Mouse (Mus musculus) ES-CJ7 (cell line): ENCODE measurements around the gene Zfp74.
"Not testable (repeated sequence)": the region's sequence is repeated elsewhere in the genome, so short reads cannot be mapped to it uniquely, and the experiment has no call there.

Source experiments
- DNase-seq: peaks from one replicate; pipeline ENCODE4 v3.0.0; 2011; ENCODE audit warnings: low read depth, low spot score

The Zfp74 gene

GRCm38 (mm10) chr7:29953513-29954401 lies at the start of gene Zfp74:
Gene Zfp74, minus strand, starts transcription at chr7:29954089.
- peak; percentile 90 for DNase-seq

DNA sequence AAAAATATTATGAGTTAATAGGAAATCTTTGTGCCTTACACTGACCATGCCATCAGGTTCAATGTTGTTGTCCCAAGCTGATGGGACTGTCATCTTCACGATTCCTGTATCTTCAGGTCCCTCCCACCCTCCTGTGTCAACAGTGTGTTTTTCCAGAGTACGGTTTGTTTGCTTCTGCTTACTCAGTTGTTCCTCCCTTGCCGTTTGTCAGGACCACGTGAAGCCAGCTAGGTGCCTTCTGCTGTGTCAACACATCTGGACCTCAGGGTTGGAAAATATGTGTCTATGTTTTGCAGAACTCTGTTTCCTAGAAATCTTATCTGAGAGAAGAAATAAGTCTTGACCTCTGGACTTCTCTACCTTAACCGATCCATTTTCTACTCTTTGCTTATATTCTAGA lies 46.7 kb upstream of the Zfp74 start:
- DNase-seq = no peak

DNA sequence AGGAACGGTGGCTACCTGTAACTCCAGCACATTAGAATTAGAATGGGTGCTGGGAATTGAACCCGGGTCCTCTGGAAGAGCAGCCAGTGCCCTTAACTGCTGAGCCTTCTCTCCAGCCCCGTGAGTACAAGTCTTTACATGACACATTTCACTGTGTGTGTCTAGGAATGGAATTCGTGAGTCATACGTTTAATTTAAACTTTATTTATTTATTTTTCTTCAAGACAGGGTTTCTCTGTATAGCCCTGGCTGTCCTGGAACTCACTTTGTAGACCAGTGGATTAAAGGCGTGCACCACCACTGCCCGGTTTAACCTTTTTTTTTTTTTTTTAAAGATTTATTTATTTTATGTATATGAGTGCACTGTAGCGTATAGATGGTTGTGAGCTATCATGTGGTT lies 41.2 kb upstream of the Zfp74 start:
- no peak for DNase-seq

GRCm38 (mm10) chr7:29993340-29993739 lies 39.5 kb upstream of the Zfp74 start:
- no peak for DNase-seq

DNA sequence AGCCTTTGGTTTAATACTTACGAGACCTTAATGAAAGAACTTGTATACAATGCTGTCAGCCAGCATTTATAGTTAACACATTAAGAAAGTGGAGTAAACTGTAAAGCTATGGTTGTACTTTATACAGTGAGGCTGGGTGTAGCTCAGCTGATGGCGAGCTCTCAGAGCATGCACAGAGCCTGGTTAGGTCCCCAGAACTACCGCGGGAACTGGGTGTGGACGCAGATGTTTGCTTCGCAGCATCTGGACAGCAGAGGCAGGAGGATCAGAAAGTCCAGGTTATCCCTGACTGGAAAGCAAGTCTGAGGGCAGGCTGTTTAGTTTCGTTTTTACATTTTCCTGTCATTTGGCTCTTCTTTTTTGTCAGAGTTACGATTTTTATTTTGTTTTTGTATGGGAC lies 38.8 kb upstream of the Zfp74 start:
- peak; percentile 28 for DNase-seq

DNA sequence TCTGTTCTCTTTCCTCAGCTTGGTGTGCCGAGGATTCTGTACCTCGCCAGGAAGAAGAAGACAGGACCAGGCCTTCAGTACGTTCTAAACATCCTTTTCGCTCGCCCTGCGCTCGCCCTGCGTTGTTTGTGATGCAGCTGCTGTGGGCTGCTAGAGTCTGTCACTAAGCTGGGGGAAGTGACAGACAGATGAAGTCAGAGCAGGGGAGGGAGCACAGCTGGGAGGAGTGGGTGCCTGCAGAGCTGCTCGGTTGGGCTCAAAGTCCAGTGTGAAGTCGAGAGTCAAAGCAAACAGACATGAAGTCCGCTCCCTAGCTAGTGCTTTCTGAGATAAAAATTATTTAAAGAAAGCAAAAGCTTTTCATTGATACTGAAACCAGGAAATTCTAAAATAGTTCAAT lies 35.1 kb upstream of the Zfp74 start:
- no peak for DNase-seq

GRCm38 (mm10) chr7:29987551-29987950 lies 33.7 kb upstream of the Zfp74 start:
- DNase-seq = no peak

GRCm38 (mm10) chr7:29986101-29986500 lies 32.2 kb upstream of the Zfp74 start:
- DNase-seq = peak; percentile 21

DNA sequence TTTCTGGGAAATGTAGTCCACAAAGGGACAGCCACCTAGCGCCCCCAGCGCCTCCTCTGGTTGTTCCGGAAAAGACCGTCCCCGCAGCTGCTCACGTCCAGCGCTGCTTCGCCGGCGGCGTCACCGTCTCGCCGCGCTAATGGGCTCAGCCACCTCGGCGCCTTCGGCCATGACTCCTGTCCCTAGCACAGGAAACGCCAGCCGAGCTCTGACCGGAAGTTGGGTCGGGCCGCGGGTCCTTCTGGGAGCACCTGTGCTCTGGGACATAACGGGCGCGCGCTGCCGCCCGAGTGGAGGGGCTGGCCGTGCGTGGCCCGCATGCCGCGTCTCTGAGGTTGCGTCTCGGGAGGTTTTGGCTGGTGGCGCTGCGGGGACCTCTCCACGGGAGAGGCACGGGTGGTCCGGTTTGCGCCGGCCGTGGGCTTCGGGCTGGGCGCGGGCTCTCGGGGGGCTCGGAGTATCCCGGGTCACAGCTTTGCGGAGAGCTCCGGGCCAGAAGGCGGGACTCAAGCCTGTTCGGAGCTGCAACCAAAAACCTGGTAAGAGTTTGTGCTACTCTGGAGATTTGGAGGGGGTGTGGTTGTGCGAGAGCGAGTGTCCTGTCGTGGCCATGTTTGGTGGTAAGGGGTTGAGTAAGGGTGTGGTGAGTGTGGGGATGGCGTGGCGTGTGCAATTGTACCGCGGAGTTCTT lies 29.9 kb upstream of the Zfp74 start, which contains the start of gene Zfp568:
Gene Zfp568 (plus strand): TSS at position 266 of the 691 bp plus-strand sequence.
- peak; percentile 89 for DNase-seq

- DNase-seq = no peak
Observed at GRCm38 (mm10) chr7:29983340-29983689, 29.4 kb upstream of the Zfp74 start.

DNA sequence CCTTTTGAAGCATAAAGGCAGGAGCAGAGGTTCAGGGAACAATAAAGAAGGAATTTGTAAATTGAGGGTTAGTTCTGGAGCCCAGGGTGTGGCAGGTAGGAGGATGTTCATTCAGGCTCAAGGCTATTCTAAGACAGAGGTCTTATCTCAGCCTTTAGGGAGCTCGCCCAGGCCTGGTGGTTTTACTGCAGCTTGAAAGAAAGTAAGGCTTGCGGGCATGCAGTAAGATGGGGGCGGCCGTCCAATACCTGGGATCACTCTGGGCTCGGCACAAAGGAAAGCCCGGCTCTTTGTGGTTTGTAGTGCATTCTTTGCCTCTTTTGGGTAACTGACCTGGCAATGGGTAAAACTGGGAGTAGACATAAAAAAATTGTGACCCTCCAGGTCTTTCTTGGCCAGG lies 29.0 kb upstream of the Zfp74 start:
- peak; percentile 95 for DNase-seq

GRCm38 (mm10) chr7:29982341-29982740 lies 28.5 kb upstream of the Zfp74 start:
- peak; percentile 55 for DNase-seq

- peak; percentile 96 for DNase-seq
Observed at GRCm38 (mm10) chr7:29981860-29982259, 28.0 kb upstream of the Zfp74 start.

DNA sequence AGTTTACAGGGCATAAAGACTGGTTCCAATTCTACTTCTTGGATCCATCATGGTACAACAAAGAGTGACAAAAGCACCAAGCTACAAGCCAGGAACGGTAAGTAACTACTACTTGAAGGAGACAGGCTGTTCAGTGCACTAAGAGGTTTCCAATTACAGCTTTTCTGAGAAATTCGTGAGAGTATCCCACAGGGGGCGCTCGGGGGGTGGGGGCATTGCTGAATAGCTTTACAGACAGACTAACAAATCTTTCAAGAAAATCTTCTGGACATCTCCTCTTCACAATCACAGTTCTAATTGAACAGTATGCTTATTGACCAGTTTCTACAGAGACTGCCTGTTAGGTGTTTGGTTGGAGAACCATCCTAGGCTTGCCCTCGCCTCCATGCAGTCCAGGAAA lies 27.6 kb upstream of the Zfp74 start:
- peak; percentile 84 for DNase-seq

DNA sequence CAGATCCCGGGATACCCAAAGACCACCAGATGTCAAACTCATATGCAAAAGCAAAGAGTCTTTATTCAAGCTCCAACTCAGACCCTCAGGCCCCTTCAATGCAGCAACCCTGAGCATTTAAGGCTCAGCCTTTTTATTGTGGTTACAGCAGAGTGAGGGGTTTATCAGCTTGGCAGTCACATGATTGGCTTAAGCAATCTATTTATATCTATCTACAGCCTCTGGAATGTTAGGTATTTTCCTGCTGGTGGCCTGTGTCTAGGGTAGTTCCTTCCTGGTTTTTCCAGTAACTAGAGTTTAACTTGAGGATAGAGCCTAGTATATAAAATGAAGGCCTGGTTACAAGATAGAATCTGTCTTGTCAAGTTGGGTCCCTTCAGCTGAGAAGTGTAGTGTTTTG lies 26.9 kb upstream of the Zfp74 start:
- DNase-seq = peak; percentile 46

GRCm38 (mm10) chr7:29970686-29971085 lies 16.8 kb upstream of the Zfp74 start:
- no peak for DNase-seq

DNA sequence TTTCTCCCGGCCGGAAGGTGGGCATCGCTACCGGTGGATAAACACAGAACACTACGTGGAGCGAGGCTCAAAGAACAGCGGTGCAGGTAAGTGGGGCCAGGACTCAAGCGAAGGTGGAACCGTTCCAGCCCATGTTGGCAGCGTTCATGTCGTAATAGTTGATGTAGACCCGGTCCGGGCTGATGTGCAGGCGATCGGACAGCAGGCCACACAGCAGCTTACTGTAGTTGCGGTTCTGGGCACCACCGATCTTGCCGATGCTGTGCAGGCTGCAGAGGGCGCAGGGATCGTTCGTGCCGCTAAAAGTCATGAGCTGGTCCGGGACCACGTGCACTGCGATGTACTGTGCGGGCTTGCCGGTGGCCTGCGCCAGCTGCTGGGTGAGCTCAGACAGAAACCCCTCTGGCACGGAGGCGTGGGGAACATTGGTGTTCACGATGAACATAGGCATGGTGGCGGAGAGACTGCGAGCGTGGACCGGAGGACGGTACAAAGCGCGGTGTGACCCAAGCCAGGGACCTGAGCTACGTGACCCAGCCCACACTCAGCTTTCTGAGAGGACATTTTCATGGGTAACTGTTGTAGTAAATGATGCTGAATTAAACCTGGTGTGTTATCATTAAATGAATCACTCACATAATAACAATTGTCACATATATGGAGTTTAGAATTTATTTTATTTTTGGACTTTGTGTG lies 11.4 kb upstream of the Zfp74 start:
- DNase-seq = not testable (repeated sequence)

DNA sequence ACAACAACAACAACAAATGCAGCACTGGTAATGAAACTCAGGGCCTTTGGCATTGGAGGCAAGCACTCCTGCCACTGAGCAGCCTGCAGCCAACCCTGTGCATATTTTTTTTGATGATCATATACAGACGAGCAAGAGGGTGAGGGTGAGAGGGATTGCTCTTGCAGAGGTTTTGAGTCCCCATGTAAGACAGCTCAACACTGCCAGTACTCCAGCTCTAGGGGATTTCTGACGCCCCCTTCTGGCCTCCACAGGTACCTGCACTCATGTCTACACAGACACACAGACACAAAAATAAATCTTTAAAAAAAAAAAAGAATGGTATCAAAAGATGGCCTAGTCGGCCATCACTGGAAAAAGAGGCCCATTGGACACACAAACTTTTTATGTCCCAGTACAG lies 5.1 kb upstream of the Zfp74 start:
- peak; percentile 47 for DNase-seq

- DNase-seq = no peak
Observed at GRCm38 (mm10) chr7:29958125-29958724, 4.3 kb upstream of the Zfp74 start.

DNA sequence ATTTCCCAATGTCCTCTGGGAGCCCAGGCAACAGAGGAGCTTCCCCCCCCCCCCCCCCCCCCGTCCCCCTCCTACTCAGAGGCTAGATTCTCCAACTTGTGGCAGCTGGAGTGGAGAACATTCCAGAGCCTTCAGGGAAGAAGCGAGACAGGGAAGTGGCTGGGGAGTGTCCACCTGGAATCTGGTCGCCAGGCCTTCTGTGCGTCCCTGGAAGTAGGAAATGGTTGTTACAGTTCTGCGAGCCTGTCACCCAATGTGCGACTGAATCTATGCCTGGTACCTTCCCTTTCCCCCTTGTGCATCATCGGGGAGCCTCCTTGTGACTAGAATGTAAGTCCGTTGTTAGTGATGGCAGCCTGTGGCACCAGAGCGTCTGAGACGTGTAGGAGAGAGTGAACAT lies 2.4 kb upstream of the Zfp74 start:
- DNase-seq = no peak

- peak; percentile 83 for DNase-seq
Observed at GRCm38 (mm10) chr7:29954731-29955130, 842 bp upstream of the Zfp74 start.

GRCm38 (mm10) chr7:29953086-29953485 lies 803 bp downstream of the Zfp74 start:
- no peak for DNase-seq
